Mouse (Mus musculus) spleen, adult 18-20 months (tissue): ENCODE results near the gene Lmf2.

Experiments used
- DNase-seq, 2 experiments: peaks; one replicate each; pipeline ENCODE4 v3.0.0; 2022; ENCODE audit warnings: mixed read lengths in 2 of 2

Lmf2 gene

DNA sequence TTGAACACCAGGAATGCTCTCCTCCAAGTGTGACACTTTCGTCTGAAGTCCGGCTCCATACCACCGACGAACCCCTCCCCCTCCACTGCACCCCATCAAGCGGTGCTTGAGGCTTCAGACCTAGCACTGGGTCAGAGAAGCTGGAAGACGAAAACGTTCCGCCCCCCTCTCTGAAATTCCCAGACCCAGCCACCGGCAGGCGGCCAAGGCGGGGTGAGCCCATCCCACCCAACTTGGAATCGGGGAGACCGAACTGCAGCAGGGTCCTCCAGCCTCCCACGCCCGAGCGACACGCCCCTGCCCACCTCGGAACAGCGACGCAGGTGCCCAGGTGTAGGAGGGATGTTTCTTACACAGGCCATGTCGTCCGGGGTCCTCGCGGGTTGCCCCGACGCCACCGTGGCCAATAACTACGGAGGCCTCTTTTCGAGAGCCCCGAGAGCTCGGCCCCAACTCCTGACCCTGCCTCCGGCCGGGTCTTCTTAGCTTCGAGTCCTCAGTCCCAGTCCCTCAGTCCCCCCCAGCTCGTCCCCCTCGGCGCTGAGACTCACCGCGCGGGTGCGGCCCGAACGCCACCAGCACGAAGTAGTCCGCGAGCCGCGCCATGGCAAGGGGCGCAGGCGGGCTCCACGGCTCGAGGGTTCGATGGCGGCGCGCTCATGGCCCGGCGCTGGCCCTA, 40.8 kb downstream of the Lmf2 start:
- no peak for DNase-seq

GRCm38 (mm10) chr15:89314107-89314506, 41.4 kb downstream of the Lmf2 start:
- no peak for DNase-seq

- DNase-seq, result no peak
Observed at GRCm38 (mm10) chr15:89313359-89313758, 42.1 kb downstream of the Lmf2 start.

DNA sequence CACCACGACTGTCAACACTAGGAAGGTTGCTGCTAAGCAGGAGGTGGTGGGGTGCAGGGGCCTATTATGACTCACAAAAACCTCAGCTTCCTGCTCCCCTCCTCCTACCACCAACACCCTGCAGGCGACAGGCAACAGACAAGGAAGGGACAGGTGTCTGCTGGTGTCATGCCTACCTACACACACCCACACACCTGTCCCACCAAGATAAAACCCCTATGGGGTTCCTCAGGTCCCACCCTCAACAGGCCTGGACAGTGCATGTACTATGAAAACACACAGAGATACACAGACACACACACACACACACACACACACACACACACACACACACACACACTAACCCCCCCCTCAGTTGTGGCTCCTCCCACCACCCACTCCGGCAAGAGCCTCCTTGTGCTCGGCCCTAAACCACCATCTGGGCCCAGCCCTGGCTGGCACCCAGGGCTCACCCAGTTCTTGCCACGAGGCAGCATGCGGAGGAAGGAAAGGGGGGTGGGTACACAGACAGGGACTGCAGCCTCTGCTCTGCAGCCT, 45.4 kb downstream of the Lmf2 start:
- peak; percentile 43 to 49 for DNase-seq

DNA sequence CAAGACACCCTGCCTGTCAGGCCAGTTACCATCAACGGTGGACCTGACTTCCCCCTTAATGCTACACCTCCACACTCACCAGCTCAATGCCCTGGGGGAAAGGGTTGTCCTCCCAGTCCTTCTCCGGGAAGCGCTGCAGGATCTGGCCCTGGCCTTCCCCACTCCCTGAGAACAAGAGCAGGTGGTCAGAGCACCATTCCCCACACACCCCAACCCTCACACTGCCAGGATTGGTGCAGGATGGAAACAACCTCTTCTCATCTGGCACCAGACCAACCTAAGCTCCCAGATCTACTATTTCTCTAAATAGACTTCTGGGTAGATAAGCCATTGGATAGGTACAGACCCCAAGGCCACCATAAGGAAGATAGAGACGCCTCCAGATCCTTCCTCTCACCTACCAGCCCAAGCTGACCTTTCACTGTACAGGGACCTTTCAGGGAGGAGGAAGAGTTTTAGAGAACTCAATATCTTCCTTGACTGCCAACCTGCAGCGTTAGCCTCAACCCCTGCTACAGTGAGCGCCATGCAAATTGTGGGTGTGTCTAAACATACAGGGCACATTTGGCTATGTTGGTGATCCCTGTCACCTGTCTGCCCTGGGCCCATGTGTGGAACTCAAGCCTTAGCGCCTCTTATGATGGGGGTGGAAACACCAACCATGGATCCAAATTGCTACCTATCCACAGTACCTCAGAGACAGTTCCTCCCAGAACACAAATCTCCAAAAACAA, 46.9 kb downstream of the Lmf2 start:
- no peak for DNase-seq

GRCm38 (mm10) chr15:89307461-89307860, 48.0 kb downstream of the Lmf2 start:
- no peak for DNase-seq

GRCm38 (mm10) chr15:89305966-89306365, 49.5 kb downstream of the Lmf2 start:
- no peak for DNase-seq
